ENCODE assay signal across 17 mouse cellular contexts in the genomic region with DNA sequence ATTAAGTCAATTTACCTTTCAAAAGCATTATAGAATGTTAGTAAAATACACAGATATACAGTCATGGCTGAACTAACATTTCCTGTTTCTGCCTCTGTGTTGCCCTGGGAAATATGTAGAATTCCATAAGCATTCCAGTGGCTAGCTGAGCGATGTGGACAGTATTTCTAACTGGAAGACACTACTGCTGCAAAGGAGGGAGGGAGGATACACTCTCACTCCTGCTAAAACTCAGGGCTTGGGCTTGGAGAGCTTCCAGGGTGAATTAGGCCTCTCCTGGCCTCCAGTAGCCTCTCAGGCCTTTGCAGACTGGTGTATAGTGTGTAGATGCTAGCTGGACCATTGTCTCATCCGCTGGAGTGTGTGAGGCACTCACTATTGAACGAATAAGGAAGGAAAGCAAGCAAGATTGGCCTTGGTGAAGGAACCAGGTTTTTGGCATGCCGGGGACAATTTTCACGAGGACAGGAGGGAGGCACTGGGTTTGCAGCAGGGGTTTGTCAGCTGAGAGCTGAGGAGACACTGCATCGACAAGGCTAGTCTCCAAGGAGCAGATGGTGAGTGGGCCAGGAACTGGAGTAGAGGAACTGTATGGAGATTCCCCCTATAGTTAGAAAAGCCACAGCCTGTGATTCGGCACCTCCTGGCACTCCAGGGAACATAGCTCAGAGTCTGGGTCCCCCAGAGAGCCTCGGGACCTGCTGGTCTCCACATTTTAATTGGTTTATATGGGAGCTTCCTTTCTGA. TPM values are rescaled to one million over a fixed set of nuclear protein-coding genes. Genes with fewer than 3 reads are reported as not detected.
DNase-seq lines count a peak whose midpoint lies in the region; ATAC-seq and TF ChIP-seq lines count a peak whose summit lies in the region.
"Had no signal": no experiment of that assay in that cellular context is flagged by ENCODE, and none has a peak within 500 bp of the region (broad histone marks: within the 10 kb centered on the region; RNA-seq: fewer than 3 reads in every experiment).

No protein-coding gene starts in this region.

- no peak for ATAC-seq in stomach, postnatal 0 days (ENCODE audit: low FRiP score, low TSS enrichment)
- ATAC-seq in midbrain, embryonic 16.5 days, result no peak
- ATAC-seq: forebrain, embryonic 15.5 days had no signal

- H3K4me3 ChIP-seq in stomach, postnatal 0 days (ENCODE audit: low read depth, low read length), result no peak overlapping the region
- no peak overlapping the region for H3K4me3 ChIP-seq in midbrain, embryonic 16.5 days (ENCODE audit: low read depth, low read length)
- H3K4me3 ChIP-seq: forebrain, embryonic 15.5 days; hindbrain, embryonic 15.5 days; liver, embryonic 13.5 days had no signal

- H3K36me3 ChIP-seq in stomach, postnatal 0 days (ENCODE audit: control insufficient read depth, insufficient read depth, low read length), result no peaks in the 10 kb centered on the region
- no peaks in the 10 kb centered on the region for H3K36me3 ChIP-seq in midbrain, embryonic 16.5 days (ENCODE audit: control insufficient read depth, insufficient read depth, low read length)
- H3K36me3 ChIP-seq: forebrain, embryonic 15.5 days; hindbrain, embryonic 15.5 days; liver, embryonic 13.5 days had no signal

- TF ChIP-seq CTCF in stomach, postnatal 0 days (IDR thresholded peaks at IDR 0.05; ENCODE audit: low read depth), result no peak

- H3K27ac ChIP-seq in stomach, postnatal 0 days (replicated peaks), result no peak overlapping the region
- no peak overlapping the region for H3K27ac ChIP-seq in midbrain, embryonic 16.5 days (ENCODE audit: low read length)
- H3K27ac ChIP-seq: forebrain, embryonic 15.5 days; hindbrain, embryonic 15.5 days; liver, embryonic 13.5 days had no signal

- H3K4me2 ChIP-seq in stomach, postnatal 0 days (replicated peaks; ENCODE audit: low read depth), result no peak overlapping the region
- no peak overlapping the region for H3K4me2 ChIP-seq in midbrain, embryonic 16.5 days (ENCODE audit: low read length)
- H3K4me2 ChIP-seq: forebrain, embryonic 15.5 days; hindbrain, embryonic 15.5 days; liver, embryonic 13.5 days had no signal

- TF ChIP-seq EP300 in stomach, postnatal 0 days (optimal IDR thresholded peaks at IDR 0.05), result no peak

- 67% methylated on average over 8 of the region's 8 CpGs for WGBS in stomach, postnatal 0 days
- WGBS in midbrain, embryonic 16.5 days, result 79% methylated on average over 8 of the region's 8 CpGs

- H3K27me3 ChIP-seq in stomach, postnatal 0 days (ENCODE audit: control insufficient read depth, insufficient read depth, low read length), result peaks cover 3% of the 10 kb centered on the region; the same call in 1 of the 2 replicates
- H3K27me3 ChIP-seq in midbrain, embryonic 16.5 days (ENCODE audit: control insufficient read depth, insufficient read depth, low read depth, low read length), result peaks cover 20% of the 10 kb centered on the region

- H3K4me1 ChIP-seq in stomach, postnatal 0 days (replicated peaks; ENCODE audit: control insufficient read depth, insufficient read depth), result no peaks in the 10 kb centered on the region
- peaks cover 8% of the 10 kb centered on the region for H3K4me1 ChIP-seq in midbrain, embryonic 16.5 days (ENCODE audit: control insufficient read depth, insufficient read depth, low read length)
- H3K4me1 ChIP-seq: liver, embryonic 13.5 days had no signal

- no peak overlapping the region for H3K9ac ChIP-seq in stomach, postnatal 0 days (ENCODE audit: low read length)
- H3K9ac ChIP-seq in midbrain, embryonic 16.5 days (ENCODE audit: low read depth, low read length), result no peak overlapping the region
- H3K9ac ChIP-seq: forebrain, embryonic 15.5 days; hindbrain, embryonic 15.5 days; liver, embryonic 13.5 days had no signal

- H3K9me3 ChIP-seq in stomach, postnatal 0 days (ENCODE audit: control insufficient read depth, low read length), result no peaks in the 10 kb centered on the region
- no peaks in the 10 kb centered on the region for H3K9me3 ChIP-seq in midbrain, embryonic 16.5 days (replicated peaks; ENCODE audit: control insufficient read depth, low read length, poor library complexity, severe bottlenecking)
- H3K9me3 ChIP-seq: forebrain, embryonic 15.5 days; hindbrain, embryonic 15.5 days; liver, embryonic 13.5 days had no signal

- intact Hi-C loops in left cerebral cortex, postnatal 36 days (cut with DNase I), result loop anchor here (5.0 kb wide), 1 partner anchor 38 kb away; no protein-coding TSS in a partner anchor

- DNase-seq in cerebellum, adult 18-20 months, result peak; percentile 17 to 21
- DNase-seq in cerebellum, postnatal 4 days (ENCODE audit: low spot score in 2 of 2), result no peak
- DNase-seq in cerebellum, postnatal 10 days, result peak; percentile 17 to 23
- DNase-seq in layer of hippocampus, adult 18-20 months (ENCODE audit: low spot score in 2 of 2), result peak; percentile 69 to 79
- peak; percentile 83 to 87 for DNase-seq in left cerebral cortex, postnatal 36 days (ENCODE audit: low spot score in 2 of 2)
- no peak for DNase-seq in stomach, postnatal 0 days (ENCODE audit: low spot score)
- DNase-seq in embryo, embryonic 9.5 days (ENCODE audit: extremely low spot score), result no peak
- DNase-seq: kidney, postnatal 36 days; liver, embryonic 13.5 days had no signal

RNA-seq across cellular contexts. Expression of a gene that starts 3.9 kb away (rescaled TPM):
- 1 to 10 TPM; 5.1 TPM for total RNA-seq in layer of hippocampus, adult 18-20 months (2021)
- total RNA-seq in left cerebral cortex, postnatal 36 days (2021), result 10 to 100 TPM; 15.7 to 20.3 TPM
- 0.19 and 0.23 TPM in 2 replicates for polyA plus RNA-seq in stomach, postnatal 0 days (2015; fragmentation: Nextera tagmentation; extraction: Ambion mirVana)
- polyA plus RNA-seq in midbrain, embryonic 16.5 days (2015; fragmentation: Nextera tagmentation; extraction: Ambion mirVana), result 1.9 and 3.9 TPM in 2 replicates
- total RNA-seq: adrenal gland, adult 18-20 months; megakaryocyte, adult 5-6 weeks; MEL had no signal
- polyA plus RNA-seq: liver, embryonic 13.5 days had no signal

RNA-seq across cellular contexts. Expression of a gene that starts 7.7 kb away (rescaled TPM):
- total RNA-seq in layer of hippocampus, adult 18-20 months (2021), result not detected
- total RNA-seq in left cerebral cortex, postnatal 36 days (2021), result not detected
- polyA plus RNA-seq in stomach, postnatal 0 days (2015; fragmentation: Nextera tagmentation; extraction: Ambion mirVana), result 63.2 and 68.6 TPM in 2 replicates
- polyA plus RNA-seq in midbrain, embryonic 16.5 days (2015; fragmentation: Nextera tagmentation; extraction: Ambion mirVana), result not detected in 2 replicates
- total RNA-seq: adrenal gland, adult 18-20 months; common myeloid progenitor, adult 5-6 weeks; megakaryocyte, adult 5-6 weeks; MEL had no signal
- polyA plus RNA-seq: forebrain, embryonic 15.5 days; heart, embryonic 14.5 days; hindbrain, embryonic 15.5 days; liver, embryonic 13.5 days had no signal

RNA-seq across cellular contexts. Expression of a gene that starts 15.6 kb away (rescaled TPM):
- not detected for total RNA-seq in layer of hippocampus, adult 18-20 months (2021)
- not detected for total RNA-seq in left cerebral cortex, postnatal 36 days (2021)
- polyA plus RNA-seq in stomach, postnatal 0 days (2015; fragmentation: Nextera tagmentation; extraction: Ambion mirVana), result 2.4 and 2.5 TPM in 2 replicates
- not detected in 2 replicates for polyA plus RNA-seq in midbrain, embryonic 16.5 days (2015; fragmentation: Nextera tagmentation; extraction: Ambion mirVana)
- total RNA-seq: common myeloid progenitor, adult 5-6 weeks; megakaryocyte, adult 5-6 weeks; MEL had no signal
- polyA plus RNA-seq: forebrain, embryonic 15.5 days; heart, embryonic 14.5 days; hindbrain, embryonic 15.5 days; liver, embryonic 13.5 days had no signal

RNA-seq across cellular contexts. Expression of a gene that starts 25.1 kb away (rescaled TPM):
- not detected for total RNA-seq in layer of hippocampus, adult 18-20 months (2021)
- not detected for total RNA-seq in left cerebral cortex, postnatal 36 days (2021)
- 0.23 and 0.29 TPM in 2 replicates for polyA plus RNA-seq in stomach, postnatal 0 days (2015; fragmentation: Nextera tagmentation; extraction: Ambion mirVana)
- not detected in 2 replicates for polyA plus RNA-seq in midbrain, embryonic 16.5 days (2015; fragmentation: Nextera tagmentation; extraction: Ambion mirVana)
- total RNA-seq: adrenal gland, adult 18-20 months; common myeloid progenitor, adult 5-6 weeks; megakaryocyte, adult 5-6 weeks; MEL had no signal
- polyA plus RNA-seq: forebrain, embryonic 15.5 days; heart, embryonic 14.5 days; hindbrain, embryonic 15.5 days; liver, embryonic 13.5 days had no signal

RNA-seq across cellular contexts. Expression of a gene that starts 46.6 kb away (rescaled TPM):
- total RNA-seq in layer of hippocampus, adult 18-20 months (2021), result not detected
- not detected for total RNA-seq in left cerebral cortex, postnatal 36 days (2021)
- 16.2 and 20.4 TPM in 2 replicates for polyA plus RNA-seq in stomach, postnatal 0 days (2015; fragmentation: Nextera tagmentation; extraction: Ambion mirVana)
- polyA plus RNA-seq in midbrain, embryonic 16.5 days (2015; fragmentation: Nextera tagmentation; extraction: Ambion mirVana), result not detected in 2 replicates
- total RNA-seq: adrenal gland, adult 18-20 months; common myeloid progenitor, adult 5-6 weeks; megakaryocyte, adult 5-6 weeks; MEL had no signal
- polyA plus RNA-seq: forebrain, embryonic 15.5 days; heart, embryonic 14.5 days; liver, embryonic 13.5 days had no signal

Comparison
In these comparisons a context has a peak if more than half of its experiments do, and no peak if none do; other contexts are left out.
1. DNase-seq: peak in cerebellum, adult 18-20 months (2 of 2), cerebellum, postnatal 10 days (2 of 2), layer of hippocampus, adult 18-20 months (2 of 2) and left cerebral cortex, postnatal 36 days (2 of 2); none in cerebellum, postnatal 4 days (0 of 2), stomach, postnatal 0 days (single experiment) and embryo, embryonic 9.5 days (single experiment).